Mouse (Mus musculus): ENCODE measurements around the gene Zfp770.
"Not testable (repeated sequence)": the region's sequence is repeated elsewhere in the genome, so short reads cannot be mapped to it uniquely, and the experiment has no call there.

Gene Zfp770

GRCm38 (mm10) chr2:114200932-114201559 lies at the start of gene Zfp770:
Gene Zfp770 (minus strand): TSS chr2:114201469.
- in situ Hi-C loops (cut with MboI; ENCODE audit: low pct_unique_long_range_greater_than_20kb in 1 of 2, low sequenced_read_pairs in 2 of 2, unreplicated experiment in 1 of 2), result no loop called here

- in situ Hi-C loops (cut with MboI; ENCODE audit: low pct_unique_long_range_greater_than_20kb in 1 of 2, low sequenced_read_pairs in 2 of 2, unreplicated experiment in 1 of 2), result no loop called here
Observed at GRCm38 (mm10) chr2:114249440-114249839, 48.2 kb upstream of the Zfp770 start.

DNA sequence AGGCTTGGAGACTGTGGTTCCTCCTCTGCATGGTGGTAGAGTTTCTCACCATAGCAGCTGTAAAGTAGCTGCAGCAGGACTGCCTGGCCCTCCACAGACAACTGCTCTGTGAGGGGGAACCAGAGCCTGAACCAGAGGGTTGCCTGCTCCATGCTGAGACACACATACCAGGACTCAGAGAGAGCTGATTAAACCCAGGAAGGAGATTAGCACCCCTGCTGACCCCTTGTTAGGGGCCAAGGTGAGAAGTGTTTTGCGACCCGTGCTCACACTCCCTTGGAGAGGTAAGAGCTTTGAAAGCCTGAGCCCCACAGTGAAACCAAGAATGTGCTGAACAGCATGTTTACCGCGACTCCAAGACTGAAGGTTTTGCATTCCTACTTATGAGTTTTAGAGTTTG lies 36.4 kb upstream of the Zfp770 start:
- in situ Hi-C loops (cut with MboI; ENCODE audit: low pct_unique_long_range_greater_than_20kb in 1 of 2, low sequenced_read_pairs in 2 of 2, unreplicated experiment in 1 of 2), result no loop called here

DNA sequence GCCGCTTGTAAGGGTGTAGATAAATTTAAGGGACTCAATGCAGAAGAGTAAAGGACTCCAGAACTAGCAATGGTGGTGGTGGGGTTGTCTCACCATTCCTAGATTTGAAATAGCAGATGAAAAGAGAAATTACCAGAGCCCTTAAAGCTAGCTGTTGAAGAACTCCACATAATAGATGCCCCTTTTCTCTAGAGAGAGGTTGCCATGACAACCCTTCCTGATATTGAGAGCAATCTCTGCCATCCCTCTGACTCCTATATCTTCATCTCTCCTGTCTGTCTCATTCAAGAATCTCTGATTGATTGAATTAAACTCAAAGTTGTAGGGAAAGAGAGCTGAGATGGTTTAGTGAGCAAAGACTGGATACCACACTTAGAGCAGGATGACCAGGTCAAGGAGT lies 35.3 kb upstream of the Zfp770 start:
- in situ Hi-C loops (cut with MboI; ENCODE audit: low pct_unique_long_range_greater_than_20kb in 1 of 2, low sequenced_read_pairs in 2 of 2, unreplicated experiment in 1 of 2), result no loop called here

GRCm38 (mm10) chr2:114235584-114235983 lies 34.3 kb upstream of the Zfp770 start:
- in situ Hi-C loops (cut with MboI; ENCODE audit: low pct_unique_long_range_greater_than_20kb in 1 of 2, low sequenced_read_pairs in 2 of 2, unreplicated experiment in 1 of 2), result no loop called here

- in situ Hi-C loops (cut with MboI; ENCODE audit: low pct_unique_long_range_greater_than_20kb in 1 of 2, low sequenced_read_pairs in 2 of 2, unreplicated experiment in 1 of 2), result no loop called here
Observed at GRCm38 (mm10) chr2:114231248-114231647, 30.0 kb upstream of the Zfp770 start.

GRCm38 (mm10) chr2:114228672-114229071 lies 27.4 kb upstream of the Zfp770 start:
- in situ Hi-C loops (cut with MboI; ENCODE audit: low pct_unique_long_range_greater_than_20kb in 1 of 2, low sequenced_read_pairs in 2 of 2, unreplicated experiment in 1 of 2), result no loop called here

- in situ Hi-C loops (cut with MboI; ENCODE audit: low pct_unique_long_range_greater_than_20kb in 1 of 2, low sequenced_read_pairs in 2 of 2, unreplicated experiment in 1 of 2), result no loop called here
Observed at GRCm38 (mm10) chr2:114205036-114205435, 3.8 kb upstream of the Zfp770 start.

- in situ Hi-C loops (cut with MboI; ENCODE audit: low pct_unique_long_range_greater_than_20kb in 1 of 2, low sequenced_read_pairs in 2 of 2, unreplicated experiment in 1 of 2), result no loop called here
Observed at GRCm38 (mm10) chr2:114201574-114201973, 305 bp upstream of the Zfp770 start.

GRCm38 (mm10) chr2:114196421-114196820 lies 4.8 kb downstream of the Zfp770 start:
- in situ Hi-C loops (cut with MboI; ENCODE audit: low pct_unique_long_range_greater_than_20kb in 1 of 2, low sequenced_read_pairs in 2 of 2, unreplicated experiment in 1 of 2), result no loop called here

DNA sequence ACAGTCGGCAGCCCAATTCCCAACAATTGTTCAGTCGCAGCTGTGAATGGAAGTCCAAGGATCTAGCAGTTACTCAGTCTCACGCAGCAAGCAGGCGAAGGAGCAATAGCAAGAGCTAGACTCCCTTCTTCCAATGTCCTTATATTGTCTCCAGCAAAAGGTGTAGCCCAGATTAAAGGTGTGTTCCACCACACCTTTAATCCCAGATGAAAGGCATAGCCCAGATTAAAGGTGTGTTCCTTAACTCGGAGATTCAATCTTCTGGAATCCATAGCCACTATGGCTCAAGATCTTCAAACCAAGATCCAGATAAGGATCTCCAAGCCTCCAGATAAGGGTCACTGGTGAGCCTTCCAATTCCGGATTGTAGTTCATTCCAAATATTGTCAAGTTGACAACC lies 14.3 kb downstream of the Zfp770 start, which contains the start of gene Aqr:
Gene Aqr, minus strand, starts transcription at position 101 of the 400 bp plus-strand sequence.
- in situ Hi-C loops (cut with MboI; ENCODE audit: low pct_unique_long_range_greater_than_20kb in 1 of 2, low sequenced_read_pairs in 2 of 2, unreplicated experiment in 1 of 2), result not testable (repeated sequence)

DNA sequence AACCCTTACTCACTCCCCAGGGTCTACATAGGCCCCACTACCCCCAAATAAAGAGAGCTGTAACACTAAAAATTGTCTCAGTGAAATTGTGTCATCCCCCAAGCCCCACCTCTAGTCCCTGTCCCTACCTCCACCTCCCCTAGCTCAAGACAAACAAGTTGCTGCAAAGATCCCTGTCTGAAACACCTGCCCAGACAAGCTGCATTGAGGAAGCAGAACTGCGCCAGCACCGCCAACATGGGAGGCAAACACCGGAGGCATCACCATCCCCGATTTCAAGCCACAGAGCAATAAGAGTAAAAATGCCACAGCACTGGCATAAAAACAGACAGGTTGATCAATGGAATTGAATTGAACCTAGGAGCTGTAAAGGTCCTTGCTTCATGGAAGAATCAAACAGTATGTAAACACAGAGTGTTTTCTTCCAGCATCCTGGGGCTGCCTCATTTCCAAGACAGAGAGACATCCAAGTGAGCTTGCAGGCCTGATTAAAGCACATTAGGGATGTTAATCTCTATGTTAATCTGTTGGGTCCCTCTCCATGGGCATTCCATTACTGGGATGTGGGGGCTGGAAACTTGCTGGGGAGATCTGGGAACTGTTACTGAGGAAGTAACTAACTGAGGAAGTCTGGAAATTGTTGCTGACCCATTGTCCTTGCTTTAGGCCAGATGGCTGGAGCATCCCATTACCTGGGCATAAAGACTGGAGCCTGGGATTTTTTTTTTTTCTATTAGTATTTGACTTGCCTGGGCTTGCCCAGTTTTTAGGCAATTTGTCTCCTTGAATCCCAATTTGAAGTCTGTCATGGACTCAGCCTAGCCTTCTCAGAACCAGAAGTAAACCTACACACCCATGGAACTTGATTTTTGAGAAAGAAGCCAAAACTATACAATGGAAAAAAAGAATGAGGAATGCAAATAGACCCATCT lies 23.2 kb downstream of the Zfp770 start:
- in situ Hi-C loops (cut with MboI; ENCODE audit: low pct_unique_long_range_greater_than_20kb in 1 of 2, low sequenced_read_pairs in 2 of 2, unreplicated experiment in 1 of 2), result no loop called here

GRCm38 (mm10) chr2:114174651-114175484 lies 26.4 kb downstream of the Zfp770 start:
- in situ Hi-C loops (cut with MboI; ENCODE audit: low pct_unique_long_range_greater_than_20kb in 1 of 2, low sequenced_read_pairs in 2 of 2, unreplicated experiment in 1 of 2), result loop anchor here in 1 of 2 experiments (25.0 kb wide), 1 partner anchor 338 kb away; the partner anchor contains the start of genes Arhgap11a and Scg5

- in situ Hi-C loops (cut with MboI; ENCODE audit: low pct_unique_long_range_greater_than_20kb in 1 of 2, low sequenced_read_pairs in 2 of 2, unreplicated experiment in 1 of 2), result loop anchor here in 1 of 2 experiments (25.0 kb wide), 1 partner anchor 336 kb away; the partner anchor contains the start of genes Arhgap11a and Scg5
Observed at GRCm38 (mm10) chr2:114173248-114173647, 28.0 kb downstream of the Zfp770 start.

- in situ Hi-C loops (cut with MboI; ENCODE audit: low pct_unique_long_range_greater_than_20kb in 1 of 2, low sequenced_read_pairs in 2 of 2, unreplicated experiment in 1 of 2), result loop anchor here in 1 of 2 experiments (25.0 kb wide), 1 partner anchor 331 kb away; the partner anchor contains the start of genes Arhgap11a and Scg5
Observed at GRCm38 (mm10) chr2:114167837-114168236, 33.4 kb downstream of the Zfp770 start.

- in situ Hi-C loops (cut with MboI; ENCODE audit: low pct_unique_long_range_greater_than_20kb in 1 of 2, low sequenced_read_pairs in 2 of 2, unreplicated experiment in 1 of 2), result loop anchor here in 1 of 2 experiments (25.0 kb wide), 1 partner anchor 325 kb away; the partner anchor contains the start of genes Arhgap11a and Scg5
Observed at GRCm38 (mm10) chr2:114161978-114162377, 39.3 kb downstream of the Zfp770 start.

DNA sequence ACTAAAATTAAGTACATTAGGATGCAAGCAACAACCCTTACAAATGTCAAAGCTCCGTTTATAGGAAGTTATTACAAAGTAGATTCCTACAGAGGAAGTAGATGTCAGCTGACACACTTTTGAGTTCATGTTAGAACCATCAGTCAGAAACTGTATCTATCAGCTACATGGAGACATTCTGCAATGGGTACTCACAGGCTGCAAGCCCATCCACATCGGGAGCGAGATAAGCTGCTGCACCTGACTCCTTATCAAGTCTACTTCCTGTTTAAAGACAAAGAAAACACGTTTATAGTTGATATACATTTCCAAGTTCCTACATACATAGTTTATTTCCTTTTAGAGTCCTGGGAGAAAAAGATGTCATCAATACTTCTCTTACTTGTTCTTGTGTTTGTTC lies 43.9 kb downstream of the Zfp770 start:
- in situ Hi-C loops (cut with MboI; ENCODE audit: low pct_unique_long_range_greater_than_20kb in 1 of 2, low sequenced_read_pairs in 2 of 2, unreplicated experiment in 1 of 2), result loop anchor here in 1 of 2 experiments (25.0 kb wide), 1 partner anchor 320 kb away; the partner anchor contains the start of genes Arhgap11a and Scg5

- in situ Hi-C loops (cut with MboI; ENCODE audit: low pct_unique_long_range_greater_than_20kb in 1 of 2, low sequenced_read_pairs in 2 of 2, unreplicated experiment in 1 of 2), result loop anchor here in 1 of 2 experiments (25.0 kb wide), 1 partner anchor 319 kb away; the partner anchor contains the start of genes Arhgap11a and Scg5
Observed at GRCm38 (mm10) chr2:114156639-114157038, 44.6 kb downstream of the Zfp770 start.

Data from mouse embryonic stem cell (cell line).